In genomic region chr10:78465472-78465871, GRCm38 (mm10) we compare ENCODE assay signal across 8 mouse cellular contexts. TPM values are rescaled to one million over a fixed set of nuclear protein-coding genes. Genes with fewer than 3 reads are reported as not detected.
A peak's percentile ranks its signal among the peaks of the same experiment; 100 is the strongest.
DNase-seq lines count a peak whose midpoint lies in the region; ATAC-seq and TF ChIP-seq lines count a peak whose summit lies in the region.

No protein-coding gene starts in this region.

- DNase-seq in lung, embryonic 14.5 days = no peak
- DNase-seq in lung, postnatal 14 days = no peak
- no peak for DNase-seq in embryonic facial prominence, embryonic 14.5 days (ENCODE audit: low spot score)
- DNase-seq in ovary, postnatal 14 days (ENCODE audit: low spot score) = no peak
- no peak for DNase-seq in retina, embryonic 14.5 days (ENCODE audit: low spot score)
- no peak for DNase-seq in ovary, adult 18-20 months (ENCODE audit: low spot score)

- H3K27me3 ChIP-seq in lung, embryonic 14.5 days (ENCODE audit: insufficient read depth, low read length) = no peaks in the 10 kb centered on the region
- H3K27me3 ChIP-seq in embryonic facial prominence, embryonic 14.5 days (replicated peaks; ENCODE audit: control insufficient read depth, insufficient read depth, low read length) = no peaks in the 10 kb centered on the region
- H3K27me3 ChIP-seq in limb, embryonic 13.5 days = no peaks in the 10 kb centered on the region
- no peaks in the 10 kb centered on the region for H3K27me3 ChIP-seq in small intestine, adult 2 months (ENCODE audit: control insufficient read depth, insufficient read depth, low read length)

- H3K9ac ChIP-seq in lung, embryonic 14.5 days = no peak overlapping the region
- H3K9ac ChIP-seq in embryonic facial prominence, embryonic 14.5 days (ENCODE audit: low read depth, low read length) = no peak overlapping the region; the same call in 1 of the 2 replicates
- H3K9ac ChIP-seq in limb, embryonic 13.5 days = peak overlapping the region; percentile 79

- H3K4me3 ChIP-seq in lung, embryonic 14.5 days (ENCODE audit: low read depth, low read length) = no peak overlapping the region
- no peak overlapping the region for H3K4me3 ChIP-seq in embryonic facial prominence, embryonic 14.5 days (ENCODE audit: low read depth, low read length)
- peak overlapping the region; percentile 76; the same call in 1 of the 2 replicates for H3K4me3 ChIP-seq in limb, embryonic 13.5 days
- no peak overlapping the region for H3K4me3 ChIP-seq in small intestine, adult 2 months (ENCODE audit: low read depth, low read length)

- H3K4me2 ChIP-seq in lung, embryonic 14.5 days = peak overlapping the region; percentile 99
- peak overlapping the region; percentile 99 for H3K4me2 ChIP-seq in embryonic facial prominence, embryonic 14.5 days (ENCODE audit: low read depth, low read length)
- H3K4me2 ChIP-seq in limb, embryonic 13.5 days (replicated peaks) = peak overlapping the region; percentile 99

- 73% methylated on average over 3 of the region's 3 CpGs for WGBS in lung, embryonic 14.5 days
- 74% methylated on average over 3 of the region's 3 CpGs for WGBS in embryonic facial prominence, embryonic 14.5 days
- 82% methylated on average over 3 of the region's 3 CpGs for WGBS in limb, embryonic 13.5 days
- 88% methylated on average over 3 of the region's 3 CpGs for WGBS in small intestine, adult 2 months

- H3K36me3 ChIP-seq in lung, embryonic 14.5 days (ENCODE audit: insufficient read depth) = no peaks in the 10 kb centered on the region
- no peaks in the 10 kb centered on the region for H3K36me3 ChIP-seq in embryonic facial prominence, embryonic 14.5 days (ENCODE audit: control insufficient read depth, insufficient read depth, low read length)
- no peaks in the 10 kb centered on the region for H3K36me3 ChIP-seq in limb, embryonic 13.5 days
- H3K36me3 ChIP-seq in small intestine, adult 2 months (ENCODE audit: control insufficient read depth, insufficient read depth, low read length) = no peaks in the 10 kb centered on the region

- TF ChIP-seq CTCF in lung, embryonic 14.5 days (IDR thresholded peaks at IDR 0.05; ENCODE audit: low read depth) = no peak
- no peak for TF ChIP-seq CTCF in small intestine, adult 2 months (IDR thresholded peaks at IDR 0.05; ENCODE audit: extremely low read depth, insufficient read length, insufficient replicate concordance, low read depth, low read length)

- no peaks in the 10 kb centered on the region for H3K9me3 ChIP-seq in lung, embryonic 14.5 days (ENCODE audit: low read depth, low read length)
- H3K9me3 ChIP-seq in embryonic facial prominence, embryonic 14.5 days (ENCODE audit: control insufficient read depth, low read length) = no peaks in the 10 kb centered on the region
- no peaks in the 10 kb centered on the region for H3K9me3 ChIP-seq in limb, embryonic 13.5 days

- no peak for ATAC-seq in lung, embryonic 14.5 days (ENCODE audit: insufficient read depth)
- ATAC-seq in embryonic facial prominence, embryonic 14.5 days (ENCODE audit: low read depth) = no peak
- no peak for ATAC-seq in limb, embryonic 13.5 days (ENCODE audit: low FRiP score, low read depth)

- no peak for TF ChIP-seq POLR2A in small intestine, adult 2 months (IDR thresholded peaks at IDR 0.05; ENCODE audit: low read depth, low read length)

- no peak overlapping the region for H3K27ac ChIP-seq in lung, embryonic 14.5 days (ENCODE audit: low read depth)
- H3K27ac ChIP-seq in embryonic facial prominence, embryonic 14.5 days (replicated peaks; ENCODE audit: low read depth, low read length) = peak overlapping the region; percentile 61; the same call in 1 of the 2 replicates
- H3K27ac ChIP-seq in limb, embryonic 13.5 days = no peak overlapping the region
- H3K27ac ChIP-seq in small intestine, adult 2 months (ENCODE audit: insufficient read depth, low read depth, low read length) = peak overlapping the region; percentile 77

- H3K4me1 ChIP-seq in lung, embryonic 14.5 days (ENCODE audit: insufficient read depth) = peaks cover 8% of the 10 kb centered on the region; the same call in 1 of the 2 replicates
- H3K4me1 ChIP-seq in embryonic facial prominence, embryonic 14.5 days (ENCODE audit: control insufficient read depth, insufficient read depth, low read length) = 0 out of 2 replicates have a peak, but pooled peaks cover 4% of the 10 kb centered on the region
- H3K4me1 ChIP-seq in limb, embryonic 13.5 days = peaks cover 24% of the 10 kb centered on the region
- H3K4me1 ChIP-seq in small intestine, adult 2 months (ENCODE audit: control insufficient read depth, insufficient read depth, insufficient read length, low read length) = peaks cover 37% of the 10 kb centered on the region

RNA-seq across cellular contexts. Expression of gene Pdxk, which starts 0.7 kb away (rescaled TPM):
- 5.9 and 6.9 TPM in 2 replicates for polyA plus RNA-seq in lung, embryonic 14.5 days (2014; fragmentation: Nextera tagmentation; extraction: Ambion mirVana)
- polyA plus RNA-seq in embryonic facial prominence, embryonic 14.5 days (2014; fragmentation: Nextera tagmentation; extraction: Ambion mirVana) = 8.1 and 8.2 TPM in 2 replicates
- polyA plus RNA-seq in limb, embryonic 13.5 days (2015; fragmentation: Nextera tagmentation; extraction: Ambion mirVana) = 12.0 and 13.6 TPM in 2 replicates
- 17.1 and 38.7 TPM in 2 replicates for polyA plus RNA-seq in small intestine, adult 2 months (2012; rRNA removed)

RNA-seq across cellular contexts. Expression of gene Cstb, which starts 40.0 kb away (rescaled TPM):
- polyA plus RNA-seq in lung, embryonic 14.5 days (2014; fragmentation: Nextera tagmentation; extraction: Ambion mirVana) = 201 and 211 TPM in 2 replicates
- 249 and 258 TPM in 2 replicates for polyA plus RNA-seq in embryonic facial prominence, embryonic 14.5 days (2014; fragmentation: Nextera tagmentation; extraction: Ambion mirVana)
- polyA plus RNA-seq in limb, embryonic 13.5 days (2015; fragmentation: Nextera tagmentation; extraction: Ambion mirVana) = 202 and 212 TPM in 2 replicates
- polyA plus RNA-seq in small intestine, adult 2 months (2012; rRNA removed) = 11.8 and 21.1 TPM in 2 replicates

RNA-seq across cellular contexts. Expression of gene Olfr1358, which starts 51.8 kb away (rescaled TPM):
- not detected in 2 replicates for polyA plus RNA-seq in lung, embryonic 14.5 days (2014; fragmentation: Nextera tagmentation; extraction: Ambion mirVana)
- polyA plus RNA-seq in embryonic facial prominence, embryonic 14.5 days (2014; fragmentation: Nextera tagmentation; extraction: Ambion mirVana) = not detected in 2 replicates
- not detected in 2 replicates for polyA plus RNA-seq in limb, embryonic 13.5 days (2015; fragmentation: Nextera tagmentation; extraction: Ambion mirVana)
- not detected in 2 replicates for polyA plus RNA-seq in small intestine, adult 2 months (2012; rRNA removed)

RNA-seq across cellular contexts. Expression of gene Rrp1, which starts 52.6 kb away (rescaled TPM):
- polyA plus RNA-seq in lung, embryonic 14.5 days (2014; fragmentation: Nextera tagmentation; extraction: Ambion mirVana) = 239 and 249 TPM in 2 replicates
- polyA plus RNA-seq in embryonic facial prominence, embryonic 14.5 days (2014; fragmentation: Nextera tagmentation; extraction: Ambion mirVana) = 204 and 237 TPM in 2 replicates
- polyA plus RNA-seq in limb, embryonic 13.5 days (2015; fragmentation: Nextera tagmentation; extraction: Ambion mirVana) = 326 and 342 TPM in 2 replicates
- polyA plus RNA-seq in small intestine, adult 2 months (2012; rRNA removed) = 24.4 and 42.0 TPM in 2 replicates

Comparison
In these comparisons a context has a peak if more than half of its experiments do, and no peak if none do; other contexts are left out.
1. H3K27ac ChIP-seq: peak in embryonic facial prominence, embryonic 14.5 days (single experiment) and small intestine, adult 2 months (single experiment); none in lung, embryonic 14.5 days (single experiment) and limb, embryonic 13.5 days (single experiment).
2. Peak in every context shown above with its lines, with median percentiles within 50 percentile points of each other: H3K4me2 ChIP-seq.